Mouse (Mus musculus) kidney, postnatal 0 days (tissue): ENCODE data around the gene Lclat1. TPM values are rescaled to one million over a fixed set of nuclear protein-coding genes. Genes with fewer than 3 reads are reported as not detected.
"Not testable (repeated sequence)": the region's sequence is repeated elsewhere in the genome, so short reads cannot be mapped to it uniquely, and the experiment has no call there.

Source experiments
- ATAC-seq: fragments of 200-750 bp; cut with Nextera tagmentation; replicated peaks from 2 replicates; pipeline ENCODE4 v1.8.0; 2017; ENCODE audit warnings: low read depth, moderate number of reproducible peaks, moderate TSS enrichment, moderate library complexity; ENCODE audit not compliant: low FRiP score
- DNase-seq: peaks from one replicate; pipeline ENCODE4 v3.0.0-alpha.2; 2016; ENCODE audit warnings: low spot score
- H3K27ac ChIP-seq: fragments of 300-500 bp; sonication (generic); 2 replicates; pipeline ENCODE4 v1.5.1; 2014; ENCODE audit warnings: mild to moderate bottlenecking
- H3K27me3 ChIP-seq: fragments of 300-500 bp; sonication (generic); 2 replicates; pipeline ENCODE4 v1.6.1; 2014; ENCODE audit warnings: low read length, mixed read lengths; ENCODE audit not compliant: insufficient read depth
- H3K36me3 ChIP-seq: fragments of 300-500 bp; sonication (generic); 2 replicates; pipeline ENCODE4 v1.6.1; 2014; ENCODE audit warnings: low read length, mixed read lengths; ENCODE audit not compliant: insufficient read depth
- H3K4me1 ChIP-seq: fragments of 300-500 bp; sonication (generic); replicated peaks from 2 replicates; pipeline ENCODE4 v1.6.1; 2014; ENCODE audit warnings: antibody characterized with exemption, low read length, mixed read lengths; ENCODE audit not compliant: insufficient read depth
- H3K4me2 ChIP-seq: fragments of 300-500 bp; sonication (generic); 2 replicates; pipeline ENCODE4 v1.6.1; 2014; ENCODE audit warnings: mild to moderate bottlenecking, low read length, moderate library complexity, mixed read lengths
- H3K4me3 ChIP-seq: fragments of 300-500 bp; sonication (generic); replicated peaks from 2 replicates; pipeline ENCODE4 v1.5.1; 2014; ENCODE audit warnings: low read depth, low read length
- H3K9ac ChIP-seq: fragments of 300-500 bp; sonication (generic); 2 replicates; pipeline ENCODE4 v1.6.1; 2014; ENCODE audit warnings: low read depth, low read length
- H3K9me3 ChIP-seq: fragments of 300-500 bp; sonication (generic); replicated peaks from 2 replicates; pipeline ENCODE4 v1.6.1; 2016; ENCODE audit warnings: low read length, inconsistent platforms, mixed read lengths
- CTCF ChIP-seq: IDR thresholded peaks from 2 replicates; pipeline ENCODE4 v1.5.1; 2016; ENCODE audit warnings: antibody characterized with exemption, low read depth, mild to moderate bottlenecking, moderate library complexity
- WGBS: fragments of 180-500 bp; shearing (Covaris S2); extraction: QIAGEN DNeasy Blood & Tissue Kit; methylation state at CpG from one replicate; pipeline ENCODE4 v1.1.7; 2014; 5-methylcytosine and 5-hydroxymethylcytosine counted together
- polyA plus RNA-seq: library from polyadenylated mRNA; unstranded; fragments of >200 nt; fragmentation: Nextera tagmentation; extraction: Ambion mirVana; gene quantifications from 2 replicates; pipeline ENCODE4 v1.2.1, GENCODE M21; 2015

Lclat1 gene
- polyA plus RNA-seq, 1 experiment from 2014 or later, result 12.5 TPM

DNA sequence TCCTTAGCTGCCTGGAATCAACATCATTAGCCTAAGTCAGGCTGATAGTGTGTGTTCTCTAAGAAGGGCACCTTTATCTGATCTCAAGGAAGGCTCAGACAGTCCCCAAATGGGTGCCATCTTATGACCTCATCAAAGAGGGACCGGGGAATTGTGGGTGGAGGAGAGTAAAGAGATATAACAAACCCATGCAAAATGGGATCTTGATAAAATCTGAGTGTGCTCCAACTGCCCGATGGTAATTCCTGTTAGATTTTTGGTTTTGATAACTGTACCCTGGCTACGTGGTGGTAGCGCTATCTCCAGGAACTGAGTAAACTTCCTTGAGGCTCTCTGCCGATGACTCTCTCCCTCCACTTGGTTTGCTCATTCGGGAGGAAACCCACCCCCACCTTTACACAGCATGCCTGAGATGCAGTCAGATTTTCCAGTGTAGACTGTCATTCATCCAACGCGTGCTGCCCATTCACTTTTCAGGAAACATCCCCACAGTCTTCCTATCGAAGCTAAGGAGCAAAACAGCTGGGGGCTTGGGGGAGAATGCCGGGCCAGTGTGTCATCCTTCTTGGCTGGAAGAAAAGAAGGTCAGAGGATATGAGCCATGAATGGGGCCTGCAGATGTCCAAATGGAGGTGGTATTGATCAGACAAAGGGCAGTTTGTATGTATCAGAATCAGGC lies 145.6 kb downstream of the Lclat1 start:
- WGBS, result 71% methylated on average over 10 of the region's 10 CpGs
- Histone ChIP-seq H3K27me3 (no peaks in the 10 kb centered on the region), H3K36me3 (no peaks in the 10 kb centered on the region), H3K4me1 (no peaks in the 10 kb centered on the region; the same call in 1 of the 2 replicates), H3K9me3 (no peaks in the 10 kb centered on the region), H3K9ac (no peak overlapping the region), H3K4me2 (no peak overlapping the region), H3K4me3 (no peak overlapping the region), H3K27ac (no peak overlapping the region)
- ATAC-seq (no peak), DNase-seq (no peak)
- TF ChIP-seq CTCF, result no peak

DNA sequence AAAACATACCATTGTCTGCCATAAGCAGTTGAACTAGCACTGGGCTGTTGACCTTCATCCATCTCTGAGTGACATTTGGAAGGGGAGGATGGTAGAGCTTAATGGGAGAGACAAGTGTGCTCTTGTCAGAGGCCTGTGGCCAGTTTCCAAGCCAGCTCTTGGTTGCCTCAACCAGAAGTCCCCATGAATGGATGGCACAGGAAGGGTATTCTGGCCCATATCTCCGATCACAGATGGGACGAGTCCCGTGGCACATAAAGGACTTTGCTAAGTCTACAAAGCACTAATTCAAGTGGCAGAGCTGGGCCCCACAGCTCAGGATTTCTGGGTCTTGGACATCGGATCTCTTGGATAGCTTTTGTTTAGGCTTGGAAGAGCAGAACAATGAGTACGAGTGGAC lies 148.0 kb downstream of the Lclat1 start:
- TF ChIP-seq CTCF, result no peak
- Histone ChIP-seq H3K9me3 (no peaks in the 10 kb centered on the region), H3K4me2 (no peak overlapping the region), H3K36me3 (no peaks in the 10 kb centered on the region), H3K27ac (no peak overlapping the region), H3K4me3 (no peak overlapping the region), H3K9ac (no peak overlapping the region), H3K4me1 (peaks cover 4% of the 10 kb centered on the region; the same call in 1 of the 2 replicates), H3K27me3 (no peaks in the 10 kb centered on the region)
- DNase-seq (no peak), ATAC-seq (no peak)
- 94% methylated on average over 5 of the region's 5 CpGs for WGBS

DNA sequence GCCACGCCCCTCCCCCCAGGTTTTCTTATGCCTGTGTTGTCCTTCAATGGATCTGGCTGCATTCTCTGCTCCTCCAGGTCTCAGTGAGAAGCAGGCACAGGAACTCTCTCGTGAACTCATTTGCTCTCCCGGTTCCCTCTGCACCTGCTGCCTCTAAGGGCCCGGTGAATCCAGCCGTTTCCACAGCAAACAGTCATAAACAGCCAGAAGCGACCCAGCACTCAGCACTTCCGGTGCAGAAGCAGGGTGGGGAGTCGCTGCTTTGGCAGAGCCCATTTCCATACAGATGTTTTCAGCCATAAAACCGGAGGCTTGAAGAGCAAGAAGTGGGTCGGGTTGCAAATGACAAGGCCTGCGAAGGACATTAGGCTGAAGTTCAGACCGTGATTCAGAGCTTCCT lies 150.8 kb downstream of the Lclat1 start:
- 0 out of 2 replicates have a peak, but pooled peaks have one; percentile 59 for ATAC-seq
- Histone ChIP-seq H3K4me1 (0 out of 2 replicates have a peak, but pooled peaks cover 4% of the 10 kb centered on the region), H3K4me3 (no peak overlapping the region), H3K9ac (no peak overlapping the region), H3K9me3 (no peaks in the 10 kb centered on the region), H3K27ac (no peak overlapping the region), H3K36me3 (no peaks in the 10 kb centered on the region), H3K27me3 (no peaks in the 10 kb centered on the region), H3K4me2 (peak overlapping the region; percentile 30; the same call in 1 of the 2 replicates)
- 8% methylated on average over 12 of the region's 12 CpGs for WGBS
- peak; percentile 64 for DNase-seq
- no peak for TF ChIP-seq CTCF

GRCm38 (mm10) chr17:73259258-73259657 lies 151.5 kb downstream of the Lclat1 start:
- H3K4me3 ChIP-seq, H3K4me2 ChIP-seq, H3K27me3 ChIP-seq, DNase-seq, H3K9ac ChIP-seq, H3K27ac ChIP-seq, H3K4me1 ChIP-seq, H3K36me3 ChIP-seq, ATAC-seq, H3K9me3 ChIP-seq: not testable (repeated sequence)
- 91% methylated on average over 5 of the region's 5 CpGs for WGBS

- TF ChIP-seq CTCF, result no peak
- ATAC-seq (no peak), DNase-seq (no peak)
- Histone ChIP-seq H3K27me3 (no peaks in the 10 kb centered on the region), H3K36me3 (no peaks in the 10 kb centered on the region), H3K4me1 (0 out of 2 replicates have a peak, but pooled peaks cover 4% of the 10 kb centered on the region), H3K27ac (no peak overlapping the region), H3K9me3 (no peaks in the 10 kb centered on the region), H3K9ac (no peak overlapping the region), H3K4me2 (no peak overlapping the region), H3K4me3 (no peak overlapping the region)
- WGBS, result 87% methylated on average over 2 of the region's 2 CpGs
These were observed 154.8 kb downstream of the Lclat1 start for GRCm38 (mm10) chr17:73262558-73262957.

GRCm38 (mm10) chr17:73263077-73263501 lies 155.3 kb downstream of the Lclat1 start:
- Histone ChIP-seq H3K4me3 (no peak overlapping the region), H3K9ac (no peak overlapping the region), H3K27ac (no peak overlapping the region), H3K4me1 (0 out of 2 replicates have a peak, but pooled peaks cover 4% of the 10 kb centered on the region), H3K9me3 (no peaks in the 10 kb centered on the region), H3K36me3 (no peaks in the 10 kb centered on the region), H3K4me2 (no peak overlapping the region), H3K27me3 (no peaks in the 10 kb centered on the region)
- no peak for ATAC-seq
- TF ChIP-seq CTCF, result no peak
- DNase-seq, result no peak
- WGBS, result 60% methylated on average over 8 of the region's 8 CpGs
